Mouse (Mus musculus) forelimb bud, embryonic 11.5 days (tissue): ENCODE measurements at regions not wholly inside any gene's neighbourhood (a gene's known extent, or its start where the extent isn't known, plus 50 kb on each side); places are given as distances from the start of the nearest gene placed in this dataset.
A peak's percentile ranks its signal among the peaks of the same experiment; 100 is the strongest.
"Not testable (repeated sequence)": the region's sequence is repeated elsewhere in the genome, so short reads cannot be mapped to it uniquely, and the experiment has no call there.

ENCODE experiments used
- DNase-seq: peaks from one replicate; pipeline ENCODE4 v3.0.0-alpha.2; 2012; ENCODE audit warnings: low read depth, low spot score

DNA sequence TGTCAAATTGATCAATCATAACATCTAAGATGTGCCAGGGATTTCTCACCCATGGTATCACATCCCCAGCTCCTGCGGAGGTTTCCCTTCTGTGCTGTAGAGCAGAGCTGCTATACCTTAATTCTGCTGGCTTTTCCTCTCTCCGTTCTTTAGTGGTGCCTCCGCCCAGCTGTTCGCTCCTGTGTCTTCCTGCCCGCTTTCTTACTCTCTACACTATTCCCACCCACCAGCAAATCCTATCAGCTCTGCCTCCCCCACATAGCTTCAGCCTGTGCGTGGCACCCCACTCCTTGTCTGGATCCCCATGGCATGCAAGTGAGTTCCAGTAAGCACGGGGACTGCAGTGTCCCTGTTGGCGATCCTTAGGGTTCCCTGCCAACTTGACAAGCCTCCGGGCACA lies 204.0 kb upstream of the Hs6st1 start:
- DNase-seq, result no peak

DNA sequence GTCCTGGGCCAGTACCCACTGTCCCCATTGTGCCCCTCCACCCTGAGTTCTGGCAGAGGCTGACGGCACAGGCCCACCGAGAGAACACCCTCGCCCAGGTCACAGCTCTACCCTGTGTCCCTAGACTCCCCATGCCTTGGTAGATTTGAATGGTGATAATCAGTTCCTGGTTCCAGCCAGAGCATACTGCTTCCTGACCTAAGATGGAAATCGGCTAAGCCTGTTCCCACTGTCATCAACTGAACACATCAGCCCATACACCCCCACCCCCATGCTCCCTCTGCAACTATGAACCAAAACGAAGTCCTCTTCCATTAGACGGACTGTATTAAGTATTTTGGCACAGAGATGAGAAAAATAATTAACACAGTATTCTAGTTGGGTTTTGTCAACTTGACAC lies 202.9 kb upstream of the Hs6st1 start:
- DNase-seq, result no peak

DNA sequence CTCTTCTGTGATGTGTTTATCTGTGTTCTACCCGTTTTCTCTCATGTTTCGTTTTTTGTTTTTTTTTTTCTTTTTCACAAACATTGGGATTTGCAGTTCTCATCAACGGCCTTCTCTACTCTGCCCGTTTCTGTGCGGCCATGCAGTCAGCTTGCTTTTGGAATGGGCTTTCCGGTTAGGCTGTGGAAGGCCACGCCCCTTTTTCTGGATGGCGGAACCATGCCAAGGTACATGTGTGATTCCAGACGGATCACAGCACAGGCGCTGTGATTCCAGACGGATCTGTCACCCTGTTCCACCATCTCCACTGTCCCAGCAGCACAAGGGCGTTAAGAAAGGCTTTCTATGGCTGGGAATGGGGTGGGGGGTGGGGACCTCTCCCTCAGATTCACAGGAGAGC lies 201.6 kb upstream of the Hs6st1 start:
- DNase-seq, result no peak

DNA sequence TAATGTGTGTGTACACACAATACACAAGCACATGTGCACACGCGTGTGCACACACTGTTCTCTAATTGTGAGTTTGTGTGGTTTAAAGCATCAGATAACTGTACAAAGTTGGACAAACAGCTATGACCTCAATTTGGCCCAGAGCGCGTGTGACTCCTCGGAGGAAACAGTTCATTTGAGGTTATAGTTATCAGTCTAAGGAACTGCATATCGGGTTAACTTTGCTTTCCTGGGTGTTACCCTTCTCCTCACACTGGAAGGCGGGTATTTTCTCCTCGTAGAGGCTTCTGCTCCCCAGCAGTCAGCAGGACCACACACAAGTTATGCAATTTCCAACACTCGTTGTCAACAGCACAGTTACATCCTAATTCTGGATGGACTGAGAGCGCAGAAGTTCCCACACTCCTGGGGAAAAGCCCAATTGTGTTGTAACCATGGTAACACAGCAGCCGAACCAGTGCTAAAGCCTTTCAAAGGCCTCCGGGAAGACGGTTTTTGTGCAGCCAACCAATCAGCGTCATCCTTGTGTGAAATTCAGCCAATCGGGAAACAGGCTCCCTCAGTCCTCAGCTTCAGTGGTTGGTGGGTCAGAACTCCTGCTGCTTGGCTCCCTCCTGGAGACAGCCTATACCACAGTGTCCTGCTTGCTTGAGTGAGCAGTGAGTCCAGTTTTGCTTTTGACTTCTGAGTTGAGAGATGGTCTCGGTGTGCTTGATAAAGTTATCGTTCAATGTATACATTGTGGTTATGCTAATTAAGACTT lies 198.6 kb upstream of the Hs6st1 start:
- peak; percentile 83 for DNase-seq

DNA sequence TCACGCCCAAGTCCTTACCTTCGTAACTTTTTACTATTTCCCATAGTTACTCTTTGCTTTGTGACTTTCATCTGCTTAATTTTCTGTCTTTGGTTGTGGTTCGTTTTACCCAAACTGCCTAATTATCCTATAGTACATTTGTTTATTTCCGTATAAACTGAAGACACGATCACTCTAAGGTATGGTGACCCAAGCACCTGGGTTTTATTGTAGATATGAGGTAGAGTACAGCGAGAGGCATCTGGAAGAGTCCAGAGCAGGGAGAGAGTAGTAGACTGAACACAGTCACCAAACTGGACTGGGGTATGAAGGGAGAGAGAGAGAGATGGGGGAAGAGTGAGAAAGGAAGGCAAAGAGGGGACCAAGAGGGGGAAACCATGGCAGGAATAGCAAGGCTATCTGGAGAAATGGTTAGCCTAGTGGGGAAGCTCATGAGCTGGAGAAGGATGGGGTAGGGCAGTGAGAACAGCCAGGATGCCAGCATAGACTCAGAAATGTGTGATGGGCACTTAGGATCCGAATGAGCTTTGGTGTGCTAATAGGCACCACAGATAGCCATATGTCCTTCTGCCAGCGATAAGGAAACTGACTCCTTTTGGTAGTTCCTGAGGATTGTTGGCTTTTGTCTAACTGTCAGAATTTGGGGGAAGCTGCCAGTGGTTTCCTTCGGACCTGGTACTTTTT lies 197.9 kb upstream of the Hs6st1 start:
- no peak for DNase-seq

DNA sequence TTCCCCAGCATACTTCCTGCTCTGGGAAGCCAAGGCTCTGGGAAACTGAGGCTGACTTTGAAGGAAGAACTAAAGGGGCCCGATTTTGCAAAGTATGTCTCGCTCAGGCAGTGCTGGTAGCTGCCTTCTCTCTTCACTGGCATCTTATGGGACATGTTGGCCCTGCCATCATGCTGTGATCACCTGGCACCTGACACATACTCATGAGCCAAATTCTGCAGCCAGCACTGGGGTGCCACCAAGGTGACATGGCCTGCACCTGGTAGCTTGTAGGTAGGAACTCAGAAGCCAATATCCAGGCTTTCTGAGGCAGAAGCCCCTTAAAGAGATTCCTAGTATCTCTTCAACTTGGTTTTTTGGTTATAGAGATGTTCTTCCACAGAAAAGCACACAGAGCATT lies 195.2 kb upstream of the Hs6st1 start:
- DNase-seq, result no peak

DNA sequence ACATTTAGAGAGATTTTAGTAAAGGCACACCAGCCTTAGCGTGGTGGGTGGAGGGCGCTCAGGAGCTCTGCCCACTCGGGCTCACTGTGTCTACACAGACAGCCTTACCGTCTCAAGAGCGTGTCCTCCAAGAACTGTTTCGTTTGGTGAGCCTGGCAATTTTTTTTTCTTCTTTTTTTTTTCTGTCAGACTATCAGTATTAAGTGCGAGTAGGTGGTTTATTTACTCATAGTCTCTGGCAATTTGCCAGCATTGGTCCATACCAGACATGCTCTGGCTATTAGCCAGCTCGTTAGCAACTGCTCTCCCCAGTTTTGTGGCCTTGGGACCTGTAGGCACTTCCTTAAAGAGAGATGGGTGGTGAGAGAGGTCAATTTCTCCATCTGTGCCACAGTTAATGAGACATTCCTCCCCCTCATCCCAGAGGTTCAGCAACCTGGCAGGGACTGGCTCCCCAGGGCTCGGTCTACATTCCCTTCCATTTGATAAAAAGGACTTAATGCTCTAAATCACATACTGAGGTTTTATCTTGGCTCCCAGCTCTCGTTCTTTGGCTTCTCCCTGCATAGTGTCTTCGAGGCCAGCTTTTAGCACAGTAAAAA lies 192.9 kb upstream of the Hs6st1 start:
- DNase-seq, result peak; percentile 76

DNA sequence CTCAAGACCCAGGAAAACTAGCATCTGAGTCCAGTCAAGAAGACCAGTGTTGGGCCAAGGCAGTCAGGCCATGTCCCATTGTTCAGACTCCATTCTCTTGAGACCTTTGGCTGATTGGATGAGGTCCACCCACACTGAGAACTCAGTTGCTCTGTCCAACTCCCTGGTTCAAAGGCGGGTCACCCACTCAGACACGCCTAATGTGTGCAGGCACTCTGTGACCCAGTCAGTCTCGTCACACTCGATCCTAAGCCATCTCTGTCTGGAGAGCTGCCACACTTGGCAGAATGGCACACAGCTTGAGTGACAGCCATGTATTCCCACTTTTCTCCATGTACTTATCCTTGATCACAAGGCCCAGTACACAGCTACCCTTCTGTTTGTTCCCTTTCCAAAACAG lies 189.8 kb upstream of the Hs6st1 start:
- DNase-seq, result no peak

DNA sequence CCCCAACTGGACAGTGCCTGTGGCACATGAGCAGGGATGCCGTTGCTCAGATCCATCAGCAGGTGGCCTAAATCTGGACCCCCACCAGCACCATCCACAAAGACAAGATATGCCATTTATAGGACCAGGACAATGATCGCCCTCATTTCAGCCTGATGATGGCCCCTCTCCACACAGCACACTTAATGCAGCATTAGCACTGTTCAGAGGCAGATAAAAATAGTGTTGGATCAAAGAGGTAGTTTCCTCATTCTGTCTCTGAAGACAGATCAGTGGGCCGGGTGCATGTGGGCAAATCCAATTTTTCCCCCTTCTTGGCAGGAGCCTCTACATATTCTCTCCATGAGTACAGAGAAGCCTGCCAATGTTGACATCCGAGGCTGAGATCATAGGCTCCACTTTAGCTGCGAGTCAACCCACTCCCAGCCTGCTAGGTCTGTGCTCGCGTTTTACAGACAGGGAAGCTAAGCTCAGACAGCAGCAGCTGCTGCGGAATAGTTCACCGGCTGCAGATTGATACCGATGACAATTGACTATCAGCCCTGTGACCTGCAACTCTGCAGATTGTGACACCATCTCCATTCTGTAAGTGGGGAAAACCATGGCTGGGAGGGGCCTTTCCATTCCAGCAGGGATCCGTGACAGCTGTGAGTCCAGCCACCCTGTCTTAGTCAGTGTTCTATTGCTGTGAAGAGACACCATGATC lies 188.7 kb upstream of the Hs6st1 start:
- no peak for DNase-seq

DNA sequence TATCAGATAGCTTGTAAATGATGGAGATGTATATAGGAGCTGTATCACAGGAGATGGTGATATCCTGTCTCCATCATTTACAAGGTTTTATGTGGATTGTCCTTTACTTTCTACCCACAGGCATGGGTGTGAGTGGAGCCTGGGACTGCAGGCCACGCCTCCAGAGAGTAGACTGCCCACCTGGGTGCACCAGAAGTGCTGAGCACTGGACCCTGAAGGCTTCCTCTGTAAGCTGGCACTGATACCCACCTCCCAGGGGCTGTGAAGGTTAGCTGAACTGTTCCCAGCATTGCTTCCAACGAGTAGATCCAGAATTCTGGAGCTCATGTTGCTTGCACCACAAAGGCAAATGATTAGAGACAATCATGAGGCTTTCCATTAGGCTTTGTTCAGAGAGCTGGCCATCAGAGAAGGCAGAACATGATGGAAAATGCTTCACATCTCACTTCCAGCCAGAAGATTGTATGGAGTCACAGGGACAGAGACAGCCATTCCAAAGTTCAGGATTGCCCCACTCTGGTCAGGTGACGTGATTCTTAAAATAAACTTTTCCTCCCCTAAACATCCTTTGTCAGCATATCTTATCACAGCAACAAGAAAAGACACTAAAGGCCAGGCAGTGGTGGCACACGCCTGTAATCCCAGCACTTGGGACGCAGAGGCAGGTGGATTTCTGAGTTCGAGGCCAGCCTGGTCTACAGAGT lies 187.5 kb upstream of the Hs6st1 start:
- DNase-seq, result no peak

DNA sequence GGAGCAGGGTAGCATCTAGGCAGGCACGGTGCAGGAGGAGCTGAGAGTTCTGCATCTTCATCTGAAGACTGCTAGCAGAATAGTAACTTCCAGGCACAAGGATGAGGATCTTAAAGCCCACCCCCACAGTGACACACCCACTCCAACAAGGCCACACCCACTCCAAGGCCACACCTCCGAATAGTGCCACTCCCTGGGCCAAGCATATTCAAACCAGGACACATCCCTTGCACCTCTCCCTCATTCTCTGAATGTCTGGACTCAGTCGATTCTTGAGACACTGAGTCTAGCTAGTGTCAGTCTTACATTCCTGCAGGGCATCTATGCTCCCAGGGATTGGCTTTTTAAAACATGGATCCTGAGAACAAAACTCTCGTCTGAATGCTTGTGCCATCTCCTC lies 186.7 kb upstream of the Hs6st1 start:
- no peak for DNase-seq

DNA sequence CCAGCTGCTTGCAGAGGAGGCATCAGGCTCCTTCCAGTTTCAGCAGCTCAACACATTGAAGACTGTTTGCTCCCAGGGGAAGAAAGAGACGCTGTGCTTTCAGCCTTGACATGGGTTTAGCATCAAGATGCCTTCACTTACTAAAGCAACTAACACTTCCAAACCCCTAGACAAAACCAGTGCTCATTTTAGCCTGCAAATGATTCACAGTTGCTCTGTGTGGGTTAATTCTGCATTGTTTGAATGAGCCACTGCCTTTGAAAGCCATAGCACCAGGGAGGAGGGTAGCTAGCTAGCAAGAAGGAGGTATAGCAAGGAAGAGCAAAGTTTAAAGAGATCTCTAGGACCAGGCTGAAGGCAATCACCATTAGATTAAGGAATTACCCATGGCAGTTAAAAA lies 186.1 kb upstream of the Hs6st1 start:
- no peak for DNase-seq

DNA sequence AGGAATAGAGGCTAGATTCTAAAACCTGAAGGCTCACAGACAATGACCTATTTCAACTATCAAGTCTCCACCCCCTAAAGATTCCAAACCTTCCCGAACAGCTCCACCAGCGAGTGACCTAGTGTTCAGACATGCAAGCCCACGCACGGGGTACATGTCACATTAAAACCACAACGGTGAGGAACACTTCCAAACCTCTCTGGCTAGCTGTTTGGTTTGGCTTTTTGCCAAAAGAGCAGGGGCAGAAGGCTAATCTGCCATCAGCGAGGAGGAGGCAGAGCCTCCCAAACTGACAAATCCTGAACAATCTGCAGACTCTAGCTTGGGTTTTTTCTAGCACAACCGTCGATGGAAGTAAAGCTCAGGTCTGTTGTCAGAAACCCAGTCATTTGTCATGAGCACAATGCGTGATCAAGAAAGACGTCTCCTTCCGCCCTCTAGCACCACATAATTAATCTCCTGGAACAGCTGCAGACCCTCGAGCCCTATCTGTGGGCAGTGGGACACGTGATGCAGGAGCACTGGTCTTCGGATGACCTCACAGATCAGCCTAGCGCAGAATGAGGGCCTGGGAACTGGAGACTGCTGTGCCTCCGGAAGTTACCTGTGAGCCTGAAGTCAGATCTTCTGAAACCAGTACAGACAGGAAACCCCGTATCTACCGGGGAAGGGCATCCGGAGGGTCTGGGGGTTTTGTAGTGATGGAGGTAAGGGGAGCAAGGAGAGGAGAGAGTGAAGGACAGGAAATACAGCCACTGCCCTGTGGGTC lies 178.3 kb upstream of the Hs6st1 start:
- DNase-seq, result no peak

DNA sequence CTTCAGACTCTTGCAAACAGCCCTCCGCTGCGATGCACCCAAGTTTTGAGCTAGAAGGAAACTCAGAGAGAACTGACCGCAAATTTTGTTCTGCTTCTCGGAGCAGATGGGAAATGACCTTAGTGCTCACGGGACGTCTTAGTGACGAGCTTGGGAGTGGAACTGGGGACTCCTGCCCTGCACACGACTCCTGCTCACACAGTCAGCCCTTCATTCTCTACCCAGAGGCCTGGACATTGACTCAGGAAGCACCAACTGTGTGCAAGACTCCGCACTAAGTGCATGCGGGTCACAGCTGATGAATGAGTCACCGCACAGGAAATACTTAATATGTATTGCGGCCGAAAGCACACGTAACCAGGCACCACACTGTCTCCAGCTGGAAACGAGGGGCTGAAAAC lies 177.7 kb upstream of the Hs6st1 start:
- DNase-seq, result no peak

DNA sequence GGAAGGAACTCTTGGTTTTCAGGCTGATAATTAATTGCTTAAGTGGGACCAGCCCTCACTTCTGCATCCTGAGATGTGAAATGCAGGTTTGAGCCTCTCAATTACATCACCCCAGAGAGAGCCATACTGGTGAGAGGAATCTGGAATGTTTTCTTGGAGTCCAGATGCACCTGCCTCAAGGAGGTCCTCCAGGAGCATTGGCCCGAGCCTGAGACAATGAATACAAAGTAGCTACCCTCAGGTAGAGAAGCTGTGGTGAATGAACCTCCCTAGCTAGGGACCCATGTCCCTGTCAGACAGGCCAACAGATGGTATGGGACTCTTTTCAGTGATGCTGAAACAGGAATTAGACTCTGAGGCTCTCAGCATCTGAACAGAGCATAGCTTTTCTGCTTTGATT lies 168.7 kb upstream of the Hs6st1 start:
- no peak for DNase-seq

DNA sequence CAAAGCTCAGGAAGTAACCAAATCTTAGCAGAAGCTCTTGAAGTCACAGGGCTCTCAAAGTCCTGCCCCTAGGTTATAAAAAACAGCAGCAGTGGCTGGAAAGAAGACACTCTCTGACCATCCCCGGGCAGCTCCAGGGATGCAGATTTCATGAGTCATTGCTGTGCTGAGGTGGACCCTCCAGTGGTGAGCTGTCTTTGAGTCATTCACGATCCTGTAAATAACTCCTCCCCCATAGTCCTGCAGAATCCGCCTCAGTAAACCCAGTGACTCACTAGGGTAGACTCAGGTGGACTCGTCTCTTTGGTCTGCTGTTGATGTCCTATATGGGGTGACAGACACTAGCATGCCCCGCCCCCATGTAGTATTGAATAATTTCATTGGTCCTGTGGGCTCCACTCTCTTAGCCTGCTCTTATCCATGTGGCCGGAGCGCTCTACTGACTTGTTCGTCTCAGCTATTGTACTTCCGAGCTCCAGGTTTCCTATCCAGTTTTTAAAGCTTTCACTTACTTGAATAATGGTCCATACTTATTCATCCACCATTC lies 164.1 kb upstream of the Hs6st1 start:
- no peak for DNase-seq

DNA sequence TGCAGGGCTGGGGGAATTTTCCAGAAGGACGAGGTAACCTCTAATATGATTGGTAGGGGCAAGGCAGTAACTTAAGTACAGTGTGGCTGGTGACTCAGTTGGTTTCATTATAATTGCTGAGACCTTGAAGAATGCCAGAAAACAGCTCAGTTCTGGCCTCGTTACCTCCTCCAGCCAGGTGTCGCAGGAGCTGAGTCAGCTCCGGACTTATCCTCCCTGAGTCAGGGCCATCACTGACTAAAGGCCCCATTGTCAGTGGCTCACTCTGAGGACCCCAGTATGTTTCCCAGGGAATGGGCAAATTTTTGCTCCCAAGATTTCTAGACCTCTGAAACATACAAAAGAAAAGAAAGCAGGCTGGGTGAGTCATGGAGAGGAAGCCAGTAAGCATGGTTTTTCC lies 154.6 kb upstream of the Hs6st1 start:
- DNase-seq, result no peak

DNA sequence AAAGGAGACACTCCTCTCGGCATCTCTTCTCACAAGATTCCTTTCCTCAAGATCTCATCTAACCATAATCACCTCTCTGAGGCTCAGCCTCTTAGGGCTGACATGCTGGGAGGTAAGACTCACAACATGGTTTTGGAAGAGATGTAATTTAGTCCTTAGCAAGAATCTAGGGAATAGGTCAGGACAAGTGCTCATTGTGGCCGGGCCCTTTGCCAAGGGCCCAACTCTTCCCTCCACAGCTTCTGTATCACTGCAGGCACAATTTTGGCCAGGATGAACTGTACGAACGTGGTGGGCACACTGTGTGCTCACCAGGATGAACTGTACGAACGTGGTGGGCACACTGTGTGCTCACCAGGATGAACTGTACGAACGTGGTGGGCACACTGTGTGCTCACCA lies 154.0 kb upstream of the Hs6st1 start:
- DNase-seq, result not testable (repeated sequence)

DNA sequence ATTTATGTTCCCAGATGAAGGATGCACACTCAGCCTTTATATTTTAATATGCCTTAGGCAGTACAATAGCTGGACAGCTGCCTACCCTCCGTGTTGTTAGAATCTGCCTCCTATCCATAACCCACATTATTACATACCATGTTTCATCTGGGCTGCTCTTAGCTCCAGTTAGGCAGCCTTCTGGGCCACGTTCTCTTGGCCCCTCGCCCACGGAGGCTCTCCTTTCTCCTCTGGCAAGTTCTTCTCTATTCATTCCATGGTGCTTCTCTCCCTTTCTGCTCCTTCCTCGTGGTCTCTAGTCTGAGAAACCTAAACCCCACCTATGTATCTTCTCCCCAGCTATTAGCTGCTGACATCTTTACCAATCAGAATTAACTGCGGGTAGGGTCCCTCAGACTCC lies 152.7 kb upstream of the Hs6st1 start:
- DNase-seq, result no peak

DNA sequence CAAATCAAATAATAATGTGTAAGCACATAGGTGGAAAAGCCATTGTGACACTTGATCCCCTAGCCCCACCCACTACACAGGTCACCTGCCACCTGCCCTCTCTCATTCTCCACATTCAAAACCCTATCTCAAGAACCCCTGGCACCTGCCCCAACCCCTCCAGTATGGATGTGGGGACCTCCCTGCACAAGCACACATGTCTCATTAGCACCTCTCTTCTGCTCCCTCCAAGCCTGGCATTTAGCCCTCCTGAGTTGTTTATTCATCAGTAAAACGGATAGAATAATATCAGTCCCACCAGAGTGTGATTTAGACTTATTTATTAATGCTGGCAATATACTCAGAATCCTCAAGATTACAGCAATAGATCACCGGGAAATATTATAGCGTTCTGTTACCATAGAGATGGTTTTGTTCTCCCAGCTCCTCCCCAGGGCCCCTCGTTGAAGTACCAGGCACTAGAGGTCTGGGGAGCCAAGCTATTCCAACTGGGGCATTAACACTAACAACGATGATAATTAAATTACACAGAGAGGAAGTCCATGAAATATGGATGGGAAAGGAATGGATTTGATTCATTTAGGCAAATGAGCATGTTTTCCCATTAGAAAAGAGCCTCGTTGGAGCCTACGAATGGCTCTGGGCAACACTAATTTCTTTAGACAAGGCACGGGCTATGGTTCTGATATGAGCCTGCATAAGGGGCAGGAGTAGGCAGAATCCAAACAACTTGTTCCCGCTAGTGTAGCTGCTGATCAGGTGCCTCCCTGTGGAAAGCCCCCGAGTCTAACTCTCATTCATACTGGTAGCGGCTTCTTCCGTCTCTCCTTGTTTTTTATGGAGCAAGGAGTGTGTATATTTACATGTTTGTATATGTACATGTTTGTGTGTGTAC lies 148.1 kb upstream of the Hs6st1 start:
- DNase-seq, result no peak
